ENCODE assay signal across 8 mouse cellular contexts in genomic region chr8:84192555-84192954, GRCm38 (mm10). TPM values are rescaled to one million over a fixed set of nuclear protein-coding genes. Genes with fewer than 3 reads are reported as not detected.
DNase-seq lines count a peak whose midpoint lies in the region; ATAC-seq and TF ChIP-seq lines count a peak whose summit lies in the region.

No protein-coding gene starts in this region.

- ATAC-seq in liver, embryonic 12.5 days: peak; percentile 74
- peak; percentile 71 for ATAC-seq in stomach, embryonic 14.5 days (ENCODE audit: insufficient number of reproducible peaks, insufficient read depth, low FRiP score, low read depth)

- WGBS in liver, embryonic 12.5 days (ENCODE audit: insufficient replicate concordance): 4% methylated on average over 33 of the region's 33 CpGs
- 3% methylated on average over 33 of the region's 33 CpGs for WGBS in stomach, embryonic 14.5 days

- TF ChIP-seq POLR2A in cortical plate, adult 2 months (IDR thresholded peaks at IDR 0.05; ENCODE audit: extremely low read depth, insufficient read depth, low read length): no peak
- no peak for TF ChIP-seq POLR2A in myocyte (IDR thresholded peaks at IDR 0.05; ENCODE audit: insufficient read length, low read depth)

- H3K27me3 ChIP-seq in liver, embryonic 12.5 days (replicated peaks): peaks cover 11% of the 10 kb centered on the region; the same call in 1 of the 2 replicates
- no peaks in the 10 kb centered on the region for H3K27me3 ChIP-seq in myocyte (ENCODE audit: control insufficient read depth, insufficient read depth, insufficient read length)
- no peaks in the 10 kb centered on the region for H3K27me3 ChIP-seq in stomach, embryonic 14.5 days (ENCODE audit: control insufficient read depth, insufficient read depth, low read length)

- DNase-seq in cerebellum, postnatal 25 days: peak; percentile 57 to 84
- DNase-seq in cerebellum, adult 11 months: no peak
- DNase-seq in gastrocnemius, postnatal 25 days: peak; percentile 81
- DNase-seq in induced T-regulatory cell, adult 2 months (ENCODE audit: low read depth): peak; percentile 94

- H3K27ac ChIP-seq in cortical plate, adult 2 months (ENCODE audit: insufficient read depth, low read length): peak overlapping the region; percentile 96
- H3K27ac ChIP-seq in liver, embryonic 12.5 days: peak overlapping the region; percentile 89
- peak overlapping the region; percentile 86 for H3K27ac ChIP-seq in stomach, embryonic 14.5 days (ENCODE audit: low read length)

- H3K4me1 ChIP-seq in cortical plate, adult 2 months (ENCODE audit: control insufficient read depth, insufficient read depth, low read length): no peaks in the 10 kb centered on the region
- peaks cover 42% of the 10 kb centered on the region for H3K4me1 ChIP-seq in liver, embryonic 12.5 days
- H3K4me1 ChIP-seq in stomach, embryonic 14.5 days (ENCODE audit: control insufficient read depth, insufficient read depth, low read length): peaks cover 16% of the 10 kb centered on the region

- no peaks in the 10 kb centered on the region for H3K9me3 ChIP-seq in liver, embryonic 12.5 days (replicated peaks)
- H3K9me3 ChIP-seq in stomach, embryonic 14.5 days (ENCODE audit: control insufficient read depth, low read depth, low read length): no peaks in the 10 kb centered on the region

- peak overlapping the region; percentile 80 for H3K4me2 ChIP-seq in liver, embryonic 12.5 days
- peak overlapping the region; percentile 98 for H3K4me2 ChIP-seq in myocyte (ENCODE audit: low read depth)
- H3K4me2 ChIP-seq in stomach, embryonic 14.5 days (replicated peaks; ENCODE audit: low read depth, low read length): peak overlapping the region; percentile 44

- H3K79me2 ChIP-seq in myocyte (ENCODE audit: control insufficient read depth, insufficient read depth): no peaks in the 10 kb centered on the region

- peak overlapping the region; percentile 8; the same call in 1 of the 2 replicates for H3K4me3 ChIP-seq in cortical plate, adult 2 months (ENCODE audit: insufficient read depth, low read length)
- peak overlapping the region; percentile 54 for H3K4me3 ChIP-seq in liver, embryonic 12.5 days
- H3K4me3 ChIP-seq in myocyte: peak overlapping the region; percentile 15
- peak overlapping the region; percentile 14; the same call in 1 of the 2 replicates for H3K4me3 ChIP-seq in stomach, embryonic 14.5 days (ENCODE audit: low read depth, low read length)

- H3K36me3 ChIP-seq in liver, embryonic 12.5 days: no peaks in the 10 kb centered on the region
- no peaks in the 10 kb centered on the region for H3K36me3 ChIP-seq in myocyte (ENCODE audit: control insufficient read depth, insufficient read depth)
- H3K36me3 ChIP-seq in stomach, embryonic 14.5 days (ENCODE audit: control insufficient read depth, insufficient read depth, low read length): no peaks in the 10 kb centered on the region

- no peak for TF ChIP-seq CTCF in cortical plate, adult 2 months (IDR thresholded peaks at IDR 0.05; ENCODE audit: extremely low read depth, insufficient read depth, low read length)

- H3K9ac ChIP-seq in liver, embryonic 12.5 days: peak overlapping the region; percentile 73
- no peak overlapping the region for H3K9ac ChIP-seq in stomach, embryonic 14.5 days (replicated peaks; ENCODE audit: low read depth, low read length)

- H3ac ChIP-seq in myocyte (ENCODE audit: control insufficient read depth, insufficient read length): no peak overlapping the region

TF ChIP-seq in myocyte, 11 proteins besides CTCF, POLR2A, EP300 and RAD21:
- no peak for TF ChIP-seq SRF (IDR thresholded peaks at IDR 0.05; ENCODE audit: control insufficient read depth, insufficient read length, low read depth)
- TF ChIP-seq MAX (IDR thresholded peaks at IDR 0.05; ENCODE audit: low read depth): no peak
- TF ChIP-seq MYOG (IDR thresholded peaks at IDR 0.05; ENCODE audit: control insufficient read depth in 1 of 3, insufficient read depth in 1 of 3, insufficient read length in 2 of 3, low read depth in 2 of 3): peak in 1 of 3 experiments; percentile 14
- TF ChIP-seq REST (IDR thresholded peaks at IDR 0.05; ENCODE audit: insufficient read depth, insufficient read length): no peak
- TF ChIP-seq MYOD1 (IDR thresholded peaks at IDR 0.05; ENCODE audit: control insufficient read depth in 1 of 3, insufficient read length in 2 of 3, low read depth in 2 of 3): peak in 1 of 3 experiments; percentile 62

RNA-seq across cellular contexts. Expression of gene Nanos3, which starts 7.5 kb away (rescaled TPM):
- 1.8 and 3.6 TPM in 2 replicates for polyA plus RNA-seq in cortical plate, adult 2 months (2012; rRNA removed)
- not detected for total RNA-seq in gastrocnemius, postnatal 25 days (2021)
- 0.61 and 1.3 TPM in 2 replicates for polyA plus RNA-seq in liver, embryonic 12.5 days (2016; fragmentation: Nextera tagmentation; extraction: Ambion mirVana)
- 1.2 TPM for polyA plus RNA-seq in myocyte (2012; fragmentation: generic; extraction: Trizol)
- 3.3 and 5.0 TPM in 2 replicates for polyA plus RNA-seq in stomach, embryonic 14.5 days (2014; fragmentation: Nextera tagmentation; extraction: Ambion mirVana)

RNA-seq across cellular contexts. Expression of gene Zswim4, which starts 44.3 kb away (rescaled TPM):
- 12.2 and 13.6 TPM in 2 replicates for polyA plus RNA-seq in cortical plate, adult 2 months (2012; rRNA removed)
- total RNA-seq in gastrocnemius, postnatal 25 days (2021): 1 to 10 TPM; 6.2 to 6.3 TPM
- 3.6 and 5.0 TPM in 2 replicates for polyA plus RNA-seq in liver, embryonic 12.5 days (2016; fragmentation: Nextera tagmentation; extraction: Ambion mirVana)
- 12.7 TPM for polyA plus RNA-seq in myocyte (2012; fragmentation: generic; extraction: Trizol)
- 9.3 and 9.5 TPM in 2 replicates for polyA plus RNA-seq in stomach, embryonic 14.5 days (2014; fragmentation: Nextera tagmentation; extraction: Ambion mirVana)

RNA-seq across cellular contexts. Expression of gene 4930432K21Rik, which starts 44.7 kb away (rescaled TPM):
- polyA plus RNA-seq in cortical plate, adult 2 months (2012; rRNA removed): 2.7 and 3.0 TPM in 2 replicates
- not detected for total RNA-seq in gastrocnemius, postnatal 25 days (2021)
- 0.28 and 0.58 TPM in 2 replicates for polyA plus RNA-seq in liver, embryonic 12.5 days (2016; fragmentation: Nextera tagmentation; extraction: Ambion mirVana)
- polyA plus RNA-seq in myocyte (2012; fragmentation: generic; extraction: Trizol): 0.24 TPM
- polyA plus RNA-seq in stomach, embryonic 14.5 days (2014; fragmentation: Nextera tagmentation; extraction: Ambion mirVana): 0.59 and 0.94 TPM in 2 replicates

RNA-seq across cellular contexts. Expression of gene Cc2d1a, which starts 44.8 kb away (rescaled TPM):
- 38.0 and 42.3 TPM in 2 replicates for polyA plus RNA-seq in cortical plate, adult 2 months (2012; rRNA removed)
- 10 to 100 TPM; 13.7 to 13.8 TPM for total RNA-seq in gastrocnemius, postnatal 25 days (2021)
- 8.2 and 9.6 TPM in 2 replicates for polyA plus RNA-seq in liver, embryonic 12.5 days (2016; fragmentation: Nextera tagmentation; extraction: Ambion mirVana)
- polyA plus RNA-seq in myocyte (2012; fragmentation: generic; extraction: Trizol): 25.3 TPM
- polyA plus RNA-seq in stomach, embryonic 14.5 days (2014; fragmentation: Nextera tagmentation; extraction: Ambion mirVana): 17.9 and 18.2 TPM in 2 replicates

RNA-seq across cellular contexts. Expression of gene D8Ertd738e, which starts 57.0 kb away (rescaled TPM):
- 202 and 213 TPM in 2 replicates for polyA plus RNA-seq in cortical plate, adult 2 months (2012; rRNA removed)
- total RNA-seq in gastrocnemius, postnatal 25 days (2021): 100 to 1,000 TPM; 174 to 185 TPM
- 249 and 259 TPM in 2 replicates for polyA plus RNA-seq in liver, embryonic 12.5 days (2016; fragmentation: Nextera tagmentation; extraction: Ambion mirVana)
- polyA plus RNA-seq in myocyte (2012; fragmentation: generic; extraction: Trizol): 232 TPM
- polyA plus RNA-seq in stomach, embryonic 14.5 days (2014; fragmentation: Nextera tagmentation; extraction: Ambion mirVana): 341 and 358 TPM in 2 replicates

Comparison
In these comparisons a context has a peak if more than half of its experiments do, and no peak if none do; other contexts are left out.
1. H3K4me2 ChIP-seq: peak in every context shown above with its lines; median percentile 98 in myocyte; 80 in liver, embryonic 12.5 days; 44 in stomach, embryonic 14.5 days.